Mouse (Mus musculus) lung, adult 18-20 months (tissue): ENCODE data around the gene Rab27a.
A peak's percentile ranks its signal among the peaks of the same experiment; 100 is the strongest.
"Not testable (repeated sequence)": the region's sequence is repeated elsewhere in the genome, so short reads cannot be mapped to it uniquely, and the experiment has no call there.

Experiments
- DNase-seq, 2 experiments: peaks; one replicate each; pipeline ENCODE4 v3.0.0; 2022; ENCODE audit warnings: mixed read lengths in 2 of 2

Rab27a gene

GRCm38 (mm10) chr9:73047906-73048305, 3.3 kb downstream of the Rab27a start:
- no peak for DNase-seq

- DNase-seq, result no peak
These were observed 4.3 kb downstream of the Rab27a start for GRCm38 (mm10) chr9:73048927-73049326.

- DNase-seq, result no peak
These were observed 5.2 kb downstream of the Rab27a start for GRCm38 (mm10) chr9:73049833-73050232.

DNA sequence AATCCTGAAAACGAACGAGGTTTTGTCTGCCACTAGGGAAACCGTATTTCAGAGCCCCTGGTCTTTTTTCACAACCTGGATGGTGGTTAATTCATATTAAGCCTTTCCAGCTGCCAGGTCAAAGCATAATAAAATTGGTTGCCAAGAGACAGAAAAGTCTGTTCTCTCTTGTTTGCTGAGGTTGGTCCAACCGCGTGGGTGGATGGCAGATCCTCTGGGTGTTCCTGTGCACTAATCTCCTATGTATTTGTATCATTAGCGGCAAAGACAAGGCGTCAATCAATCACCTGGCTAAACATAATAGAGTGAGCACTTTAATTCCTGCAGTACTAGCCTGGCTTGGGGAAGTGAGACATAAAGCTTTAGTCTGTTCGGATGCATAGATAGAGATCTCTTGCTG, 6.0 kb downstream of the Rab27a start:
- no peak for DNase-seq

- peak; percentile 32 to 58 for DNase-seq
These were observed 10.8 kb downstream of the Rab27a start for GRCm38 (mm10) chr9:73055441-73055911.

DNA sequence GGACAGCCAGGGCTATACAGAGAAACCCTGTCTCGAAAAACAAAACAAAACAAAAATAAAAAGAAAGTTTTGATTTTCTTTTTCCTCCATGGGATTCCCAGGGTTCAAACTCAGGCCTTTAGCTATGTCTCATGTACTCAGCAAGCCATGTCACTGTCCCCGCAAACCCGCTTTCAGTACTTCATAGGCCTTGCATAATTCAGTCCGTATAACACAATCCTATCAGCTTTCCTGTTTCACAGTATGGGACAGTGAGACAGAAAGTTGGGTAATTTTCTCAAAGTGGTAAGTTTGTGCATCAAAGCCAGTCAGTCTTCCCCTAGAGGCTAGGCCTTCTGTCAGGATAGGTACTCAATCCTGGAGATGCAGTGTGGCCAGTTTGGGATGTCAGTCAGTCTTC, 14.6 kb downstream of the Rab27a start:
- no peak for DNase-seq

- no peak for DNase-seq
These were observed 19.1 kb downstream of the Rab27a start for GRCm38 (mm10) chr9:73063621-73064290.

GRCm38 (mm10) chr9:73067086-73067485, 22.4 kb downstream of the Rab27a start:
- DNase-seq, result peak; percentile 52 to 61

- peak; percentile 72 to 80 for DNase-seq
These were observed 23.6 kb downstream of the Rab27a start for GRCm38 (mm10) chr9:73068230-73068679.

DNA sequence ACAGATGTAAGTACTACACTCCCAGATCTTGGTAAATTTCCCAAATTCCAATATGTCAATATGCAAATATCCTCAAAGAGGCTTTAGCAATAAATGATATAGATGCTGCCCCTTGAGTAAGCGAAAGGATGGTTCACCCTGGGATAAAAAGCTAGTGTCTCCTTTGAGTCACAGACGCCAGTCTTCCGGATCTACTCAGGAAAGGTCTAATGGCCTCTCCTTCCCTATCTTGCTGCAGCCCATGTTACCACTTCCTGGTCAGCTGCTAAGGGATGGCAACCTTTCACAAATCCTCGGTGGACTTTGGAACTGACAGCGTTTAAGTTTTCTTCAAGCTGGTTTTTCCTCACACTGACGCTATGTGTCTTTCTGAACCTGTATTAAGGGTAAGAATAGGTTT, 24.0 kb downstream of the Rab27a start:
- DNase-seq, result peak in 1 of 2 experiments; percentile 51

- peak; percentile 59 to 77 for DNase-seq
These were observed 26.5 kb downstream of the Rab27a start for GRCm38 (mm10) chr9:73070971-73071659.

- DNase-seq, result no peak
These were observed 27.8 kb downstream of the Rab27a start for GRCm38 (mm10) chr9:73072426-73072825.

- DNase-seq, result no peak
These were observed 28.5 kb downstream of the Rab27a start for GRCm38 (mm10) chr9:73073169-73073568.

- DNase-seq, result not testable (repeated sequence)
These were observed 34.7 kb downstream of the Rab27a start for GRCm38 (mm10) chr9:73079349-73079748.

DNA sequence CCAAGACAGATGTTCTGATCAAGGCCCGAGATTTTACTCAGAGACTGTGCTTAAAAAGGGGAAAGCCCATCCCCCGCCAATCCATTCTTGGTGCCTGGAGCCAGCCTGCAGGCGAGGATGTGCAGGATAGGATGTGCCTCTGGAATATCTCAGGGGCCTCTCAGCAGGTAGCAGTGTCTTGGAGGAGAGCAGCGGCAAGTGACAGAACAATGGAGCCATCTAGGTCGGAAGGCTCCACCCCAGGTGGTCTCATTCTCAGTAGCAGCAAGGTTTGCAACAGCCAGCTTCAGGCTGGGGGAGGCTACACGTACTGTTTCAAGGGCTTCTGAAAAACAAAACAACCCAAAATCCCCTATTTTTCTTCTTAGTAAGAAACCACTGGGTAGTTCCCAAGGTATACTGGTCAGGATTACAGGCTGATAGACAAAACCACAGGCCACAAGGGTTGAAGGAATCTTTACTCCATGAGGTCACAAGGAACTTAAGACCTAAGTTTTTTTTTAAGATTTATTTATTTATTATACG, 35.2 kb downstream of the Rab27a start:
- no peak for DNase-seq

DNA sequence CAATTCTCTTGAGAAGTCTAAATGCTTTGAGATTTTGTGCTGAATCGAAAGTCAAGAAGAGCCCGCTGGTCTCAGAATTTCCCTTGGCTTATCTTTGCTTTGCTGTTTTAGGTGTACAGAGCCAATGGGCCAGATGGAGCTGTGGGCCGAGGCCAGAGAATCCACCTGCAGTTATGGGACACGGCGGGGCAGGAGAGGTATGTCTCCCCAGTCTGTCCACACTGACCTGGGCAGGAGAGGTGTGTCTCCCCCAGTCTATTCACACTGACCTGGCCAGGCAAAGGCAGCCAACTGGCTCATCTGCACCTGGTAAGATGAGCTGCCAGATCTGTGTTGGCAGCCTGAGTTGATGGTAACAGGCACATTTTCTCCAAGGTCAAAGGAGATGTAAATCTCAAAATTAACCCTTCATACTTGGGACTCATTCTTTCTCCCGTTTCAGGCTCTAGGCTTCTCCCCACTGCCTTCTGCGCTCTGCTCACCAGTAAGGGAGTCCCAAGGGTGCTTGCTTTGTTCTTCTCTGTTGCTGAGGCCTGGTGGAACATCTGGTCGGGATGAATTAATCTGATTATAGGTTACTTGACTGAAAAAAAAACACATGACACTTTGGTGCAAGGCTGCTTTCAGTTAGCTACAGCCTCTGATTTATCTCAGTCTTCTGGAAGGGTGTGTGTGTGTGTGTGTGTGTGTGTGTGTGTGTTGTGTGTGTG, 37.8 kb downstream of the Rab27a start:
- DNase-seq, result no peak

- no peak for DNase-seq
These were observed 39.3 kb downstream of the Rab27a start for GRCm38 (mm10) chr9:73083956-73084355.

DNA sequence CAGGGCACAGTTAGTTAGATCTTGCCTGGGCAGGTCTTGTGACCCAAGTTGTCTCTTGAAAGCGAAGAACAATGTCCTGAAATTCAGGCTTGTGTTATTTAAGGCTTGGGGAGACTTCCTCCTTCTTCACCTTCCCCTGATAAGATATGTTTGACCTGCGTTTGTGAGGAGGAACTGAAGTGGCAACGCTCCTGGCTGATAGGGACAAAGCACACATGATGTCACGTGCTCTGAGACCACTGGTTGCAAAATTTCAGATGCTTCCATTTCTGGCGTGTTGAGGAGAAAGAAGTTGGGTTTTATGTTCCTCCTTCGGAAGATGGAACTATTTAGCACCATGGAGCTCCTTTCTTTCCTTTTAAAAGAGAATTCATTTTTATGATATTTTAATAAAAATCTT, 41.2 kb downstream of the Rab27a start:
- peak; percentile 42 to 44 for DNase-seq

DNA sequence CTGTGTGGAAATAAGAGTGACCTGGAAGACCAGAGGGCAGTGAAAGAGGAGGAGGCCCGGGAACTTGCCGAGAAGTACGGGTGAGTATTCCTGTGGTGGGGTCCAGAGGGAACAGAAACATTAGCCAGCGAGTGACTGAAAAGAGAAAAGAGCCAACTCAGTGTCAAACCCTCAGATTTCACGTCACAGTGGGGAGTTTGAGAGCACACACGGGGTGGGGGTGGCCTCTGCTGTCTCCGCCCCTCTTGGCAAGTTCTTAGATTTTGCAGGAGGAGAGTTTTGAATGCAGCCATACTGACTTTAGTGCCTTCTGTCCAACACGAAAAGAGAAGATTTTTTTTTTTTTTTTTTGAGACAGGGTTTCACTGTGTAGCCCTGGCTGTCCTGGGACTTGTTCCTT, 42.5 kb downstream of the Rab27a start:
- peak; percentile 31 to 36 for DNase-seq

DNA sequence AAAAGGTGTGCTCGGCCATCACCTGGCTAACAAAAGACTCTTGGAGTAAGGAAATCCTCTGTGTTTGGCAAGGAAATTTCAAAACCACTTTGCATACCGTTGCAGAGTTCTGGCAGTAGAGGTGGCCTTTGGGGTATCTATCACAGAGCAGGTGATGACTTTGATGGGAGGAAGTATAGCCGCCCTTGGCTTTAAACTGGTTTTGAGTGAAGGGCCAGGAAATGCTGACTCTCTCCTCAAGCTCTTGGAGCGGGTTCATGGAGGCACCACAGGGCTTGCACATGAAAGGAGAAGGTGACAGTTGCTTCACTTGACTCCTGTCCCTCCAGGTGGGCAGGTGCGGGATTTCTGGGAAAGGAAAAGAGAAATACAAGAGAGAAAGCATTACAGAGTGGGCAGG, 42.9 kb downstream of the Rab27a start:
- DNase-seq, result no peak

GRCm38 (mm10) chr9:73089222-73089920, 44.7 kb downstream of the Rab27a start:
- peak; percentile 86 to 89 for DNase-seq

DNA sequence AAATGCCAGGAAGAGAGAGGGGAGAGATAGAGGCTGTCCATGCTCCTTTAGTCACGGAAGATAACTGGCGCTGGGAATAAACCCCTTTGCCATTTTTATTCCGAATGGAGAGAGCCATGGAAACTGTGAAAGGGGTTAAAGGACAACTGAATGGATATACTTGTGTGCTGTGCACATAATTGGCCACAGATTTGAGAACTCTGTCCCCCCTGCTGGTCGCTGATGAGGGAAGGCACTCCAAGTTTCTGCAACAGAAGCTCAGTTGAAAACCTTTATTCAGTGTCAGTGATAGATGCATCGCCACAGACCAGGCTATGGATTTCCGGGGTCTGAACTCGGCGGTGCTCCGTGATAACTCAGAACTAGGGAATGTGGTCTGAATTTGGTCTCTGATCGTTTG, 45.5 kb downstream of the Rab27a start:
- no peak for DNase-seq

DNA sequence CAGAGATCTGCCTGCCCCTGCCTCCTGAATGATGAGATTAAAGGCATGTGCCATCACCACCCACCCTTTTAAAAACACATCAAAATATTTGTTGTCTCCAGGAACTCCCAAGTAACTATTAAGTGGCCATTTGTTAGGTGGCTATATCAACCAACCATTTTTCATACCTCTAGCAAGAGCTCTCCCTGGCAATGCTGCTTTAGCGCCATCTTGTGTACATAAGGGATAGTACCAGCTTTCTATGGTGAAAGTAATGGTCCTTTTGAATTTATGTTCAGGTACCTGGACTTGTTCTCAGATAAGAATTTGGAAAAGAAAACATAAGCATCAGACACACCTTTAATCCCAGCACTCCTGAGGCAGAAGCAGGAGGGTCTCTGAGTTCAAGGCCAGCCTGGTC, 47.1 kb downstream of the Rab27a start:
- DNase-seq, result peak in 1 of 2 experiments; percentile 52
